Mouse (Mus musculus) limb, embryonic 12.5 days (tissue): Measurements from ENCODE around the gene Espl1. TPM values are rescaled to one million over a fixed set of nuclear protein-coding genes. Genes with fewer than 3 reads are reported as not detected.
"Not testable (repeated sequence)": the region's sequence is repeated elsewhere in the genome, so short reads cannot be mapped to it uniquely, and the experiment has no call there.

Source experiments
- ATAC-seq: fragments of 200-750 bp; cut with Nextera tagmentation; 2 replicates; pipeline ENCODE4 v1.8.0; 2017; ENCODE audit warnings: low read depth, moderate TSS enrichment; ENCODE audit not compliant: insufficient number of reproducible peaks, insufficient read depth, low FRiP score, low TSS enrichment
- H3K27ac ChIP-seq: fragments of 300-500 bp; sonication (generic); 2 replicates; pipeline ENCODE4 v1.5.1; 2016; ENCODE audit warnings: mild to moderate bottlenecking, moderate library complexity
- H3K27me3 ChIP-seq: fragments of 300-500 bp; sonication (generic); 2 replicates; pipeline ENCODE4 v1.6.1; 2016; ENCODE audit warnings: mild to moderate bottlenecking, moderate library complexity
- H3K36me3 ChIP-seq: fragments of 300-500 bp; sonication (generic); 2 replicates; pipeline ENCODE4 v1.6.1; 2016; ENCODE audit warnings: mild to moderate bottlenecking, moderate library complexity
- H3K4me1 ChIP-seq: fragments of 300-500 bp; sonication (generic); replicated peaks from 2 replicates; pipeline ENCODE4 v1.6.1; 2016
- H3K4me2 ChIP-seq: fragments of 300-500 bp; sonication (generic); 2 replicates; pipeline ENCODE4 v1.6.1; 2016; ENCODE audit warnings: mild to moderate bottlenecking, moderate library complexity
- H3K4me3 ChIP-seq: fragments of 300-500 bp; sonication (generic); replicated peaks from 2 replicates; pipeline ENCODE4 v1.5.1; 2016; ENCODE audit warnings: mild to moderate bottlenecking
- H3K9ac ChIP-seq: fragments of 300-500 bp; sonication (generic); replicated peaks from 2 replicates; pipeline ENCODE4 v1.6.1; 2016; ENCODE audit warnings: mild to moderate bottlenecking, moderate library complexity
- H3K9me3 ChIP-seq: fragments of 300-500 bp; sonication (generic); 2 replicates; pipeline ENCODE4 v1.6.1; 2016; ENCODE audit warnings: mild to moderate bottlenecking, moderate library complexity
- WGBS: fragments of 180-500 bp; shearing (Covaris S2); methylation state at CpG from one replicate; pipeline ENCODE4 v1.1.7; 2016; 5-methylcytosine and 5-hydroxymethylcytosine counted together
- polyA plus RNA-seq: library from polyadenylated mRNA; unstranded; fragments of >200 nt; fragmentation: Nextera tagmentation; extraction: Ambion mirVana; gene quantifications from 2 replicates; pipeline ENCODE4 v1.2.1, GENCODE M21; 2016

Espl1 gene
- polyA plus RNA-seq, 1 experiment from 2014 or later = 49.3 TPM

DNA sequence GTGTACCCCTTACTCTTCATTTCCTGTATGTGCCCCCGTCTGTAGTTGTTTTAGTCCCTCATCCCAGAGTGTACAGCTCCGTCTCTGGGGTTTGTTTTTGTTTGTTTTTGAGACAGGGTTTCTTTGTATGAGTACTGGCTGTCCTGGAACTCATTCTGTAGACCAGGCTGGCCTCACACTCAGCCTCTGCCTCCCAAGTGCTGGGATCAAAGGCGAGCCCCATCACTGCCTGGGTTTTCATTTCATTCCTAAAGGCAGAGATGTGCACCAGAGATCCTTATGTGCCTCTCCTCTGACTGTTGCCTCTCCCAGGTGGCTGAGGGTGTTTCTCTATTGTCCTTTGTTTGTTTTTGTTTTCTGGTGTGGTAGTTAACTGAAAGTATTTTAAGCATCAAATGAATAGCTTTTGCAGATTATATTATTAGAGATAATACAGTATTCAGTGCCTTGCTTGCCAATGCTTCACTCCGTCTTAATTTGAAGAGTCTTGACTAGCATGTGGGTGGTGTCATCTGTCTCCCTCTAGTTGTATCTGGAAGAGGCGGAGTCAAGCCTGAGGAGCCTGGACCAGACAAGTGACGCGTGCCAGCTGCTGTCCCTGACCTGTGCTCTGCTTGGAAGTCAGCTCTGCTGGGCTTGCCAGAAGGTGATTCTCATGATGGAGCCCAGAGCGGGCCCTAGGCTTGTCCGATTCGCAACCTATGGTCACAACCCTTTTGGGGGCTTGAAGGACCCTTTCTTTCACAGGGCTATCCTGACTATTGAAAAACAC is 14.2 kb downstream of the Espl1 start:
- Histone ChIP-seq H3K4me3 (no peak overlapping the region), H3K9ac (no peak overlapping the region), H3K36me3 (peaks cover 89% of the 10 kb centered on the region), H3K27me3 (no peaks in the 10 kb centered on the region), H3K4me1 (no peaks in the 10 kb centered on the region), H3K9me3 (no peaks in the 10 kb centered on the region), H3K27ac (no peak overlapping the region), H3K4me2 (no peak overlapping the region)
- 81% methylated on average over 10 of the region's 10 CpGs for WGBS
- ATAC-seq = no peak

DNA sequence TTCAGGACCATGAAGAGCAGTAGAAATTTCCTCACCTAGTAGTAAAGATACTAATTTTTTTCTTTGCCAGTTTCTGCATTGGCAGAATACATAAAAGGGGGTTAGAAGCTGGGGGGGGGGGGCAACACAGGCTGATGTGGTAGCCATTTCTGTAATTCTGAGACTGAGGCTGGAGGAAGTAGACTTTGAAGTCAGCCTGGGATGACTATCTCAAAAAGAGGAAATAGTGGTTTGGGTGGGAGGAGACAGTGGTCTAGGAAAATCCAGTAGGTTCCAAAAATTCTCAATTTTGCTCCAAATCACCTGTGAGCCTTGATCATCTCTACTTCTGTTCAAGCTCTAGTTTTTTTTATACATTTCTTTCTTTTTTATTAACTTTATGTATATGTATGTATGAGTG is 15.4 kb downstream of the Espl1 start:
- Histone ChIP-seq H3K4me1 (no peaks in the 10 kb centered on the region), H3K27me3 (no peaks in the 10 kb centered on the region), H3K9me3 (no peaks in the 10 kb centered on the region), H3K4me2 (no peak overlapping the region), H3K36me3 (peaks cover 89% of the 10 kb centered on the region), H3K9ac (no peak overlapping the region), H3K4me3 (no peak overlapping the region), H3K27ac (no peak overlapping the region)
- no peak for ATAC-seq

DNA sequence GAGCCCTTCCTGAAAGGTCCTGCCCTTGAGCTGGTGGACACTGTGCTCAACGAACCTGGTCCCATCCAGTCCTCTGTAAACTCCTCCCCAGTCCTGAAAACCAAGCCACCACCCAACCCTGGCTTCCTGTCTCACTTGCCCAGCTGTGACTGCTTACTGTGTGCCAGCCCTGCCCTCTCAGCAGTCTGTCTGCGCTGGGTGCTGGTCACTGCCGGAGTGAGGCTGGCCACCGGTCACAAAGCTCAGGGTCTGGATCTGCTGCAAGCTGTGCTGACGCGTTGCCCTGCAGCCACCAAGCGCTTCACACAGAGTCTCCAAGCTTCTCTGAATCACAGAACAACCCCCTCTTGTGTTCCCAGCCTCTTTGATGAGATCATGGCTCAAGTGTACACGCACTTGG is 19.2 kb downstream of the Espl1 start:
- Histone ChIP-seq H3K9me3 (no peaks in the 10 kb centered on the region), H3K9ac (no peak overlapping the region), H3K4me2 (no peak overlapping the region), H3K27me3 (no peaks in the 10 kb centered on the region), H3K4me1 (no peaks in the 10 kb centered on the region), H3K4me3 (no peak overlapping the region), H3K27ac (no peak overlapping the region), H3K36me3 (peaks cover 89% of the 10 kb centered on the region)
- WGBS = 94% methylated on average over 8 of the region's 8 CpGs
- ATAC-seq = no peak

DNA sequence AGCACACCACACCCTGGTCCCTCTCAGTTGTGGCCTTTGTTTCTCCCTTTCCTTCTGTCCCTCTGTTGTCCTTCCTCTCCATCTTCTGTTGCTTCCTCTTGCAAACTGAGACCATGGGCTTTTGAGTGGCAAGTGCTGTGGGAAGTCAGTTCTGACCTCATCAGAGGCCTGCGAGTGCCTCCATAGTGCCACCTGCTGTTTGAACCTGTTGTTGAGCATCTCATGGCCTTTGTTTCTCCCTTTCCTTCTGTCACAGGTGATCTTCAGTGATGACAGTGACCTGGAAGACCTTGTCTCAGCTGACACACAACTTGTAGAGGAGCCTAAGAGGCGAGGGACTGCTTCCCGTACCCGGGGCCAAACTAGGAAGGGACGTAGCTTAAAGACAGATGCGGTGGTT is 20.2 kb downstream of the Espl1 start:
- no peaks in the 10 kb centered on the region for H3K4me1 ChIP-seq
- no peak overlapping the region for H3K27ac ChIP-seq
- no peak for ATAC-seq
- no peak overlapping the region for H3K4me3 ChIP-seq
- 88% methylated on average over 6 of the region's 6 CpGs for WGBS
- no peaks in the 10 kb centered on the region for H3K27me3 ChIP-seq
- H3K9ac ChIP-seq = no peak overlapping the region
- no peaks in the 10 kb centered on the region for H3K9me3 ChIP-seq
- peaks cover 91% of the 10 kb centered on the region for H3K36me3 ChIP-seq
- no peak overlapping the region for H3K4me2 ChIP-seq

DNA sequence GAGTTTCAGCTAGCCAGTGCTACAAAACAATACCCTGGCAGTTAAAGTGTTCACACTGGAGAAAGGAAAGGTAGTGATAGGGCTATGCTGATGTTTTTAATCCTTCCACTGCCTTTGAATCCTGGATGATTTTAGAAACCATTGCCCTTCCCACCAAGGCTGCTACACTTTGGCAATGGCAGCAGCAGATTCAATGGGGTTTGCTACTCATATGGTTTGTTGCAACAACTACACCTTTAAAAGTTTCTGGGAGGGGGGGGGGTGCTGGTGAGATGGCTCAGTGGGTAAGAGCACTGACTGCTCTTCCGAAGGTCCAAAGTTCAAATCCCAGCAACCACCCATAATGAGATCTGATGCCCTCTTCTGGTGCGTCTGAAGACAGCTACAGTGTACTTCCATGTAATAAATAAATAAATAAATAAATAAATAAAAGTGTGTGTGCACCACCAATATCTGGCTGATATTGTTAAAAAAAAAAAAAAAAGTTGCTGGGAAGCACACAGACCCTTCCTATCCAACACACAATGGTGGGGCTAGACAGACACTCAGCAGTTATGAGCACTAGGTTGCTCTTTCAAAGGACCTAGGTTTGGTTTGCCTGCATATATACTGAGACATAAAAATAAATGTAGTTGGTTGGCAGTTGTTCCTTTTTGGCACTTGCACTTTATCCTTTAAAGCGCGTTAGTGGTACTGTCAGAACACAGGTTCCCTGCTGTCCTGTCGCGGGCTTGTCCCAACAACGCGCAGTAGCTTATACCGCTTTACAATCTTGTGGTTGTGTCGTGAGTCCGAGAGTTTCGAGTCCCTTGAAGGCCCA is 28.8 kb downstream of the Espl1 start:
- no peaks in the 10 kb centered on the region for H3K9me3 ChIP-seq
- no peak for ATAC-seq
- H3K36me3 ChIP-seq = peaks cover 63% of the 10 kb centered on the region
- H3K9ac ChIP-seq = no peak overlapping the region
- no peak overlapping the region for H3K27ac ChIP-seq
- 77% methylated on average over 12 of the region's 12 CpGs for WGBS
- H3K4me3 ChIP-seq = 0 out of 2 replicates have a peak overlapping the region, but pooled peaks have one; percentile 19
- H3K4me1 ChIP-seq = peaks cover 11% of the 10 kb centered on the region
- H3K27me3 ChIP-seq = no peaks in the 10 kb centered on the region
- H3K4me2 ChIP-seq = peak overlapping the region; percentile 89

DNA sequence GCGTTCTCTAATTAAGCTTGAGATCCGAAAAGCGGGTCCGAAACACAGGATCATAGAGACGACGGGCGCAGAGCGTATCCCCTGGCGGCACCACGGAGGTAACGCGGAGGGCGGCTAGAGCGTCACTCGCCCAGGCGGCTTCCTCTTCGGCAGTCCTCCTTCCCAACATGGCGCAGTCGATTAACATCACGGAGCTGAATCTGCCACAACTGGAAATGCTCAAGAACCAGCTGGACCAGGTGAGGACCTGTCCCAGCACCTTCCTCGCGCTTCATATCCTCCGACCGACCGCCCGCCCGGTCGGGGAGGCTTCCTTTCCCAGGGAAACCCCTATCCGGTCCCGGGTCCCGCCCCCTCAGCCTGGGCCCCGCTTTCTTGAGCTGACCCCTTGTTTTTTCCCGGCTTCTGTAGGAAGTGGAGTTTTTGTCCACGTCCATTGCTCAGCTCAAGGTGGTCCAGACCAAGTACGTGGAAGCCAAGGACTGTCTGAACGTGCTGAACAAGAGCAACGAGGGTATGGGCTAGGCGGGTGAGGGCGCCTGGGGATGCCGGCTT is 30.0 kb downstream of the Espl1 start, which contains the start of gene Pfdn5:
TSS of gene Pfdn5 (plus strand) at position 95 of the 555 bp plus-strand sequence.
- peak within 1 kb of the TSS; percentile 87 for H3K27ac ChIP-seq
- under 1% methylated on average over 40 of the region's 40 CpGs for WGBS
- H3K4me3 ChIP-seq = peak within 1 kb of the TSS; percentile 82
- peaks cover 62% of the 10 kb centered on the region for H3K36me3 ChIP-seq
- peak; percentile 78; the same call in 1 of the 2 replicates for ATAC-seq
- H3K9ac ChIP-seq = peak within 1 kb of the TSS; percentile 79
- peak within 1 kb of the TSS; percentile 89 for H3K4me2 ChIP-seq
- H3K4me1 ChIP-seq = peaks cover 14% of the 10 kb centered on the region
- H3K27me3 ChIP-seq = no peaks in the 10 kb centered on the region
- no peaks in the 10 kb centered on the region for H3K9me3 ChIP-seq

DNA sequence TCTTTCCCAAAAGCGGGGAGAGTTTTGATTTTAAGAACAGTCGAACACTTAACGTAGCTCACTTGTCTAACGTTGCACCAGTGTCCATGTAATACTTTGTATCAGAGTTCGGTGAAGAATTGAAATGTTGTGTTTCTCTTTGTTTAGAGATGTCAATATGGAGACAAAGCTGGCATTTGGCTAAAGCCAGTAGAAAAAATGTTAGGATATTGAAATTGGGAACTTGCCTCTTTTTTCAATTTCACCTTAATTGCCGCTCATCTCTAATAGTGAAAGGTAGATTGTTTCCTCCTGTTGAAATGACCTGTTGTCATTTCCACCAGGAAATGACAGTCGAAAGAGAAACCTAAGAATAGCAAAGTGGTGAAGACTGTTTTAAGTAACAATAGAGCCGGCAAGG is 30.8 kb downstream of the Espl1 start:
- peaks cover 18% of the 10 kb centered on the region for H3K4me1 ChIP-seq
- H3K9ac ChIP-seq = peak overlapping the region; percentile 79
- no peaks in the 10 kb centered on the region for H3K27me3 ChIP-seq
- 67% methylated on average over 8 of the region's 8 CpGs for WGBS
- H3K9me3 ChIP-seq = no peaks in the 10 kb centered on the region
- peak overlapping the region; percentile 87; the same call in 1 of the 2 replicates for H3K27ac ChIP-seq
- H3K36me3 ChIP-seq = peaks cover 56% of the 10 kb centered on the region
- peak overlapping the region; percentile 89 for H3K4me2 ChIP-seq
- H3K4me3 ChIP-seq = peak overlapping the region; percentile 82
- no peak for ATAC-seq

DNA sequence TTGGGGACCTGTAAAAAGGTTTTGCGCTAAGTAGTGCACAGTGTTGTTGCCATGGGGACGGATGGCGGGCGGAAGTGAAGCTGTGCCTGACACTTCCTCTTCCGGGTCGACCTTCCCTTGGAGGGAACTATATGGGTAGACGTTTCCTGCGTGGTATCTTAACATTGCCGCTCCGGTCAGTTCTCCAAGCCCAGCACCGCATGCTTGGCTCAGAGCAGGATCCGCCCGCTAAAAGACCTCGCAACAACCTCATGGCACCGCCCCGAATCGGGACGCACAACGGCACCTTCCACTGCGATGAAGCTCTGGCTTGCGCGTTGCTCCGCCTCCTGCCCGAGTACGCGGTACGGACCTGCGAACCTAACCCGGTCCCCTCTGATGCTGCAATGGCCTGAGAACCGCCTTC is 35.5 kb downstream of the Espl1 start, which contains the start of gene Myg1:
TSS of gene Myg1 (plus strand) at position 100 of the 406 bp plus-strand sequence.
- peak within 1 kb of the TSS; percentile 76 for H3K4me3 ChIP-seq
- no peaks in the 10 kb centered on the region for H3K9me3 ChIP-seq
- H3K4me2 ChIP-seq = peak within 1 kb of the TSS; percentile 87
- H3K9ac ChIP-seq = peak within 1 kb of the TSS; percentile 75
- peak; percentile 88 for ATAC-seq
- H3K27ac ChIP-seq = peak within 1 kb of the TSS; percentile 79
- under 1% methylated on average over 30 of the region's 30 CpGs for WGBS
- H3K4me1 ChIP-seq = peaks cover 30% of the 10 kb centered on the region
- H3K36me3 ChIP-seq = peaks cover 75% of the 10 kb centered on the region
- H3K27me3 ChIP-seq = no peaks in the 10 kb centered on the region

DNA sequence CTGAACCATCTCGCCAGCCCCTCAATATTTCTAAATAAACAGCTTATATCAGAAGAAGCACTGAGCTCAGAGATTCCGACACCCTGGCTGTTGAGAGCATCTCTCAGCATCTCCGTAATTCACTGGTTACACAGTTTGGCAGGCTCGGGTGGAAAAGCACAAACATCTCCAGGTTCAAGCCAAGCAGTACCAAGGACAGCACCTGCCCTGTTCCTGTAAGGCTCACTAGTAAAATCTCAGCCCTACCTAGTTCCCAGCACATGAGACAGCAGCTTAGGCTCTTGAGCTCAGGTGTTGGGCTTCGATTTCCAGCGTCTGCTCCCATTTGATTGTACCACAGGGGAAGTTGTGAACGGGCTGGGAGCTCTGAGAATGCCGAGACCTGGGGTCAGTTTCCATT is 39.2 kb downstream of the Espl1 start:
- Histone ChIP-seq H3K4me2 (no peak overlapping the region), H3K27me3 (no peaks in the 10 kb centered on the region), H3K9ac (no peak overlapping the region), H3K9me3 (no peaks in the 10 kb centered on the region), H3K27ac (no peak overlapping the region), H3K4me1 (peaks cover 22% of the 10 kb centered on the region), H3K4me3 (no peak overlapping the region), H3K36me3 (peaks cover 90% of the 10 kb centered on the region)
- no peak for ATAC-seq
- 84% methylated on average over 8 of the region's 8 CpGs for WGBS

DNA sequence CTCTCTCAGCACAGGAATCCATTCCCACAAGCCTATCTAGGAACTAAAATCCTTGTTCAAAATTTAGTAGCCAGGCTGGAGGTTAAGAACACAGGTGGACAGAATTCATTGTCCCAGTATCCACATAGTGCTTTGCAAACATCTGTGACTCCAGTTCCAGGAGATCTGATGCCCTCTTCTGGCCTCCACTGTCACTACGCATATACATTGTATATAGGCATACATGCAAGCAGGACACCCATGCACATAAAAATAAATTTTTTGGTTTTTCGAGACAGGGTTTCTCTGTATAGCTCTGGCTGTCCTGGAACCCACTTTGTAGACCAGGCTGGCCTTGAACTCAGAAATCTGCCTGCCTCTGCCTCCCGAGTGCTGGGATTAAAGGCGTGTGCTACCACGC is 39.9 kb downstream of the Espl1 start:
- H3K9me3 ChIP-seq, H3K27me3 ChIP-seq, H3K4me3 ChIP-seq, H3K4me2 ChIP-seq, H3K9ac ChIP-seq, H3K27ac ChIP-seq, ATAC-seq: not testable (repeated sequence)
- WGBS = 93% methylated on average over 5 of the region's 5 CpGs
- peaks cover 88% of the 10 kb centered on the region for H3K36me3 ChIP-seq
- peaks cover 21% of the 10 kb centered on the region for H3K4me1 ChIP-seq

DNA sequence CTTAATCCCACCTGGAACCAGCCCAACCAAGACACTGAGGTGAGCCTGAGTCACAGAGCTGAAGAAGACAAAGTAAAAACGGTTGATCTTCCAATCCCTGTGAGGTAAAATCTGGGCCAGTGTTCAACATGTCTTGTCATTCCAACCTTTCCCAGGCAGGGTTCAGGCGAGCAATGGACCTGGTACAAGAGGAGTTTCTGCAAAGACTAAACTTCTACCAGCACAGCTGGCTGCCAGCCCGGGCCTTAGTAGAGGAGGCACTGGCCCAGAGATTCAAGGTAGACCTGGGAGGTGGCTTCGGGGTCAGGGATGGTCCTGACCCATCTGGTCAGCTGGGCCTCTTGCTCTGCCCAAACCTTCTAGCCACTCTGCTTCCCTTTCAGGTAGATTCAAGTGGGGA is 40.9 kb downstream of the Espl1 start:
- no peak for ATAC-seq
- H3K4me1 ChIP-seq = peaks cover 15% of the 10 kb centered on the region

More for the DNA sequence above, 40.9 kb downstream of the Espl1 start:
- no peak overlapping the region for H3K9ac ChIP-seq
- no peaks in the 10 kb centered on the region for H3K9me3 ChIP-seq
- WGBS = 90% methylated on average over 4 of the region's 4 CpGs
- no peak overlapping the region for H3K4me2 ChIP-seq
- H3K27me3 ChIP-seq = no peaks in the 10 kb centered on the region
- H3K27ac ChIP-seq = no peak overlapping the region
- H3K4me3 ChIP-seq = no peak overlapping the region
- H3K36me3 ChIP-seq = peaks cover 88% of the 10 kb centered on the region
